Mouse (Mus musculus) heart, postnatal 14 days (tissue): Measurements from ENCODE around the gene Med16. TPM values are rescaled to one million over a fixed set of nuclear protein-coding genes. Genes with fewer than 3 reads are reported as not detected.
A peak's percentile ranks its signal among the peaks of the same experiment; 100 is the strongest.
"Not testable (repeated sequence)": the region's sequence is repeated elsewhere in the genome, so short reads cannot be mapped to it uniquely, and the experiment has no call there.

Experiments used
- DNase-seq, 2 experiments: peaks; one replicate each; pipeline ENCODE4 v3.0.0; 2021 to 2022
- intact Hi-C: fragments of 180-260 bp; cut with DNase I; formaldehyde crosslinking; loops from one replicate; pipeline ENCODE4 v1.15.1; 2025
- total RNA-seq, 2 experiments: library from RNA; stranded (reverse); gene quantifications; 2 replicates each; pipeline ENCODE4 v1.2.3; 2021

Gene Med16
- total RNA-seq, 2 experiments from 2014 or later = 48.3 to 51.5 TPM

- intact Hi-C loops = no loop called here
- DNase-seq = no peak
Observed at GRCm38 (mm10) chr10:79890670-79891069, 18.1 kb downstream of the Med16 start, which contains the start of gene Cfd. TSS of gene Cfd (plus strand) at chr10:79890853.

GRCm38 (mm10) chr10:79889386-79889785, 19.3 kb downstream of the Med16 start:
- intact Hi-C loops = no loop called here

GRCm38 (mm10) chr10:79886611-79887010, 22.1 kb downstream of the Med16 start:
- DNase-seq = no peak
- intact Hi-C loops = no loop called here

More at GRCm38 (mm10) chr10:79889386-79889785, 19.3 kb downstream of the Med16 start:
- DNase-seq = no peak

- no peak for DNase-seq
- intact Hi-C loops = no loop called here
Observed at GRCm38 (mm10) chr10:79886054-79886453, 22.7 kb downstream of the Med16 start, which contains the start of gene Elane. TSS of gene Elane (plus strand) at chr10:79886247.

GRCm38 (mm10) chr10:79884938-79885337, 23.8 kb downstream of the Med16 start:
- DNase-seq, intact Hi-C loops: not testable (repeated sequence)

- peak; percentile 75 to 77 for DNase-seq
- intact Hi-C loops = no loop called here
Observed at GRCm38 (mm10) chr10:79884446-79884845, 24.3 kb downstream of the Med16 start.

- intact Hi-C loops = loop anchor here (2.0 kb wide), 2 partner anchors 39 to 49 kb away; no protein-coding TSS in a partner anchor
- DNase-seq = peak; percentile 82 to 89
Observed at GRCm38 (mm10) chr10:79883297-79884084, 25.2 kb downstream of the Med16 start.

GRCm38 (mm10) chr10:79881981-79882380, 26.7 kb downstream of the Med16 start:
- DNase-seq = no peak
- intact Hi-C loops = loop anchor here (2.0 kb wide), 2 partner anchors 41 to 47 kb away; no protein-coding TSS in a partner anchor

GRCm38 (mm10) chr10:79880721-79881120, 28.0 kb downstream of the Med16 start:
- DNase-seq = no peak
- intact Hi-C loops = no loop called here

GRCm38 (mm10) chr10:79879527-79879926, 29.2 kb downstream of the Med16 start:
- intact Hi-C loops = no loop called here
- DNase-seq = no peak

- peak; percentile 46 to 53 for DNase-seq
- intact Hi-C loops = no loop called here
Observed at GRCm38 (mm10) chr10:79877757-79878156, 31.0 kb downstream of the Med16 start.

- intact Hi-C loops = no loop called here
Observed at GRCm38 (mm10) chr10:79877174-79877573, 31.5 kb downstream of the Med16 start.

GRCm38 (mm10) chr10:79874290-79874862, 34.3 kb downstream of the Med16 start, which contains the start of the genes Prtn3 and Plppr3:
TSS of gene Prtn3 (plus strand) at chr10:79874476.
TSS of gene Plppr3 (minus strand) at chr10:79874634.
- DNase-seq = no peak
- intact Hi-C loops = no loop called here

More at GRCm38 (mm10) chr10:79877174-79877573, 31.5 kb downstream of the Med16 start:
- DNase-seq = no peak

GRCm38 (mm10) chr10:79873715-79874289, 34.9 kb downstream of the Med16 start:
- intact Hi-C loops = loop anchor here (2.0 kb wide), 1 partner anchor 15 kb away; no protein-coding TSS in a partner anchor

GRCm38 (mm10) chr10:79873313-79873712, 35.4 kb downstream of the Med16 start:
- intact Hi-C loops = loop anchor here (2.0 kb wide), 1 partner anchor 15 kb away; no protein-coding TSS in a partner anchor
- no peak for DNase-seq

More at GRCm38 (mm10) chr10:79873715-79874289, 34.9 kb downstream of the Med16 start:
- DNase-seq = no peak

GRCm38 (mm10) chr10:79872862-79873261, 35.9 kb downstream of the Med16 start:
- intact Hi-C loops = loop anchor here (2.0 kb wide), 1 partner anchor 14 kb away; no protein-coding TSS in a partner anchor
- no peak for DNase-seq

GRCm38 (mm10) chr10:79871845-79872244, 36.9 kb downstream of the Med16 start:
- intact Hi-C loops = loop anchor here (2.0 kb wide), 1 partner anchor 13 kb away; no protein-coding TSS in a partner anchor
- DNase-seq = no peak

- no peak for DNase-seq
Observed at GRCm38 (mm10) chr10:79866601-79867000, 42.1 kb downstream of the Med16 start.

GRCm38 (mm10) chr10:79865801-79866295, 42.9 kb downstream of the Med16 start:
- intact Hi-C loops = no loop called here
- DNase-seq = no peak

More at GRCm38 (mm10) chr10:79866601-79867000, 42.1 kb downstream of the Med16 start:
- intact Hi-C loops = no loop called here

- no peak for DNase-seq
- intact Hi-C loops = no loop called here
Observed at GRCm38 (mm10) chr10:79865189-79865601, 43.5 kb downstream of the Med16 start.
